Mouse (Mus musculus) mouse embryonic stem cell (cell line): ENCODE results near the gene Arg1.

Experiments
- in situ Hi-C, 2 experiments: fragments of 300-500 bp; cut with MboI; formaldehyde crosslinking; loops; 1 replicate in 1 of 2; 3 replicates in 1 of 2; pipeline ENCODE4 v1.14.3; 2019 to 2020; ENCODE audit warnings: low sequenced_read_pairs in 2 of 2, low pct_unique_long_range_greater_than_20kb in 1 of 2, mixed read lengths in 1 of 2; ENCODE audit not compliant: unreplicated experiment in 1 of 2

The Arg1 gene

GRCm38 (mm10) chr10:24926962-24927720 is at the start of gene Arg1:
TSS of gene Arg1 (minus strand) at chr10:24927484.
- in situ Hi-C loops = no loop called here

GRCm38 (mm10) chr10:24973845-24974514 is 46.7 kb upstream of the Arg1 start:
- in situ Hi-C loops = loop anchor here (25.0 kb wide), 1 partner anchor 238 kb away; no protein-coding TSS in a partner anchor

DNA sequence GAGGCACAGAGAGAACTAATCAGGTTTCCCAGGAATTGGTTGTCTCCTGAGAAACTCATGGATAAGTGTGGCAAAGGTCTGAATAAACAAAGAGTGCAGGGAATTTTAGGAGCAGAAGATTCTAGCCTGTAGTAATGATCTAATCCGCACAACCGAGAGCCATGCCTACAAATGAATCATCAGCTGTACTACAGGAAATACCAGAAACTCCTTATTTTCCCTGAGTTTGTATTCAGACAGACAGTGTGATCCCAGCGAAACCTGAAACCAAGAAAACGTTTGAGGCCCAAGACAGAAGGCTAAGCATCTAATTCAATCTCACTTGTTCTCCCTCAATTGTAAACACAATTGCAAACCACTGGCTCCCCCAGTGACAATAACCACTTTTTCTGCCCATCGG is 46.1 kb upstream of the Arg1 start:
- in situ Hi-C loops = loop anchor here (25.0 kb wide), 1 partner anchor 239 kb away; no protein-coding TSS in a partner anchor

DNA sequence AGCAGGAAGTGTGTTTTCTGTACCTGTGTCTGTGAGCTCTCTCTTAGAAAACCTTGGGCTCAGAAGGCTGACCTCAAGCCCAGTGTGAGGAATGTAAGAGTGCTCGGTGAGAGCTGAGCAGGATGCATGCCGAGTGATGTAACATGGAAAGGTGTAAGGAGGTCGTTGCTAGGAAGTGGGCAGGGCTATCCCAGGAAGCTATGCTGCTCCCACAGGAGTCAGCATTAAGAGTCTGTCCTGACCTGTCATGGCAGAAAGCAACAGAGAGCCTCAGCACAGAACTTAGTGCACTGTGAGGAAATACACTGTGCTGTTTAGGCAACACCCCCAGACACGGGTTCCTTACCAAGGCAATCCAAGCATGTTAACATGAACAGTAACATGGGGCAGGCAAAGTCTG is 45.6 kb upstream of the Arg1 start:
- in situ Hi-C loops = loop anchor here (25.0 kb wide), 1 partner anchor 239 kb away; no protein-coding TSS in a partner anchor

- in situ Hi-C loops = loop anchor here (25.0 kb wide), 1 partner anchor 246 kb away; no protein-coding TSS in a partner anchor
These were observed 38.7 kb upstream of the Arg1 start for GRCm38 (mm10) chr10:24965821-24966550.

- in situ Hi-C loops = loop anchor here (25.0 kb wide), 1 partner anchor 250 kb away; no protein-coding TSS in a partner anchor
These were observed 34.6 kb upstream of the Arg1 start for GRCm38 (mm10) chr10:24961889-24962288.

GRCm38 (mm10) chr10:24961112-24961511 is 33.8 kb upstream of the Arg1 start:
- in situ Hi-C loops = loop anchor here (25.0 kb wide), 1 partner anchor 251 kb away; no protein-coding TSS in a partner anchor

DNA sequence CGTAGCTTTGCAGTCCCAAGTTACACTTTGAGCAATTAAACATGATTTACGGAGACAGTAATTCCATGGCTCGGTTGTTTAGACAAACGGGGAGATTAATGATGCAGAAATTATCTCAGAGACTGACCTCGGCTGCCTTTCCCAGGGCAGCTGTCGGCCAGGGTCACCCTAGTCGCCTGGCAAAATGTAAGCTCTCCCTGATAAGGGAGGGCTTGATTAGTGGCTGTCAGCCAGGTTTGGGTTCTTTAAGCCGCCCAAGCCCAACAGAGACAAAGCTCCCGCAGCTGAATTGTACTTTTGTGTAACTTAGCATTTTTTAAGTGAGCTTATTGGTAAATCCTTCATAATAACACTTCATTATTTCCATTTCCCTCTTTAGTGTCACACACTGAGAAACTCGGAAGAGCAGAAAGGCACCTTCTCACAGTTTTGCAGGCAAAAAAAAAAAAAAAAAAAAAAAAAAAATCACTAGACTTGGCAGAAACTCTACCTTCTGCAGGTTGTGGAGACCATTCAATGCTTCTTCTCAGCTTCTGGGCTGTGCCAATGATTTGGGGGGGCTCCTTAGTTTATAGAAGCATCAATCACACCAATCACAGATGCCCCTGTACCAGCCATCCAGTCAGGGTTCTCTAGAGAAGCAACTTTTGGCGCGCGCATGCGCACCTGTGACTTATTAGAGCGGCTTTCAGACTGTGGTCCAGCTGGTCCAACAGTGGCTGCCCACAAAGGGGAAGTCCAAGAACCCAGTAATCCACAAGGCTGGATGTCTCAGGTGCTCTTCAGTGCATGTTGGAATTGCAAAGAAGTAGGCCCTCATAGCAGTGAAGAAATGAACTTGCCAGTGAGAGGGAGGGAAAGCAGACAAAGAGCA is 32.0 kb upstream of the Arg1 start:
- in situ Hi-C loops = loop anchor here (25.0 kb wide), 1 partner anchor 253 kb away; no protein-coding TSS in a partner anchor

DNA sequence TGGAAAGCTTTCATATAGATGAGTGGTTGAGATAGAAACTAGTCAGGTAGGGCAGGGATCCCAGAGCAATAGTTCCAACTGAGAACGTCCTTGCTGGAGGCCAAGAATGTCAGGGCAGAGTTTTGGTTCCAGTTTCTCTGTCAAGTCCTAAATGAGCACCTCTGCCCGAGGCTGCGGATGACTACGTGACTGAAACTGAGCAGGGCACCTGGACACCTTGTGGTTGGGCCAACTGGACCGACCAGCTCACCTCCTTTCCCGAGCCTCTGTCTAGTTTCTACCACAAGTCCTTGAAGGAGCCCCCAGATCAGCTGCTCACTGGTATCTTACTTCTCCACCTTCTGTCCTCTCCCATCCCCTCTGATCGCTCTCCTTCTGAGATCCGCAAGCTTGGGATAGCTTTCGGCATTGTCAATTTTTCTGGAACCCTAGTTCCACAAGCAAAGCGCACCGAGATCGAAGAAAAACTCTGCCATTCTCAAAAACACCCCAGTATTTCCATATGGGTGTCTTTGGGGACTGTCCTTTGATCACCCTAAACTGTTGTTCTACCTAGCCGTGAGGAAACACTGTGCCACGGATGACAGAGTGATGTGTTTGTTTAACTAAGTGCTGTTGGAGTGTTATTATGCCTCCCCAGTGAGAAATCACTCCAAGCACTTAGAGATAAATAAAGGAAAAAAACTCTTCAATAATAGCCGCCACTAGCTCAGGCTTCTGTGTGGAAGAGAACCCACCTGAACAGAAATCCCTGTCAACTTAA is 31.2 kb upstream of the Arg1 start:
- in situ Hi-C loops = loop anchor here (25.0 kb wide), 1 partner anchor 254 kb away; no protein-coding TSS in a partner anchor

DNA sequence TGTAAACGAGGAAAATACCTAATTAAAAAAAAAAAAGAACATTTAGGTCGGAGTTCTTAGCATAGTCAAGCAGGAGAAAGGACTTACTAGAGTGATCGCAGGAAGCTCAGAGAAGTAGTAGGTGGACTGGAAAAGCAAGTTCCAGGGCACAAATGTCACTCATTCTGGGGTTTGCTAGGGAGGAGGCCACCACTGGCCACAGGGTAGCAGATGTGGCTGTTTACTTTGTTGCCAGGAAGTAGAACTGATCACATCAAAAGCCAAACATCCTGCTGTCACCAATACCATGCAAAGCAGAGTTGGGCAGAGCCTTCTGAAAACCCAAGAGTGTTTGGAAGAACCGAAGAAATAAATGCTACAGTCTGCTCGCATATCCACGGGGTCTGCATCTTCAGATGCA is 26.6 kb upstream of the Arg1 start:
- in situ Hi-C loops = loop anchor here (25.0 kb wide), 1 partner anchor 258 kb away; no protein-coding TSS in a partner anchor

- in situ Hi-C loops = loop anchor here (25.0 kb wide), 1 partner anchor 260 kb away; no protein-coding TSS in a partner anchor
These were observed 25.3 kb upstream of the Arg1 start for GRCm38 (mm10) chr10:24952549-24952948.

GRCm38 (mm10) chr10:24951575-24951974 is 24.3 kb upstream of the Arg1 start:
- in situ Hi-C loops = loop anchor here (25.0 kb wide), 1 partner anchor 261 kb away; no protein-coding TSS in a partner anchor

- in situ Hi-C loops = loop anchor here (25.0 kb wide), 1 partner anchor 262 kb away; no protein-coding TSS in a partner anchor
These were observed 22.9 kb upstream of the Arg1 start for GRCm38 (mm10) chr10:24950223-24950622.

GRCm38 (mm10) chr10:24948278-24948677 is 21.0 kb upstream of the Arg1 start:
- in situ Hi-C loops = no loop called here

GRCm38 (mm10) chr10:24947871-24948270 is 20.6 kb upstream of the Arg1 start:
- in situ Hi-C loops = no loop called here

GRCm38 (mm10) chr10:24930143-24930542 is 2.9 kb upstream of the Arg1 start:
- in situ Hi-C loops = no loop called here

- in situ Hi-C loops = no loop called here
These were observed 788 bp upstream of the Arg1 start for GRCm38 (mm10) chr10:24928072-24928471.
